Mouse (Mus musculus): ENCODE measurements around the gene Jmjd1c. TPM values are rescaled to one million over a fixed set of nuclear protein-coding genes. Genes with fewer than 3 reads are reported as not detected.

The Jmjd1c gene
- polyA plus RNA-seq, 1 experiment: 22.7 TPM

DNA sequence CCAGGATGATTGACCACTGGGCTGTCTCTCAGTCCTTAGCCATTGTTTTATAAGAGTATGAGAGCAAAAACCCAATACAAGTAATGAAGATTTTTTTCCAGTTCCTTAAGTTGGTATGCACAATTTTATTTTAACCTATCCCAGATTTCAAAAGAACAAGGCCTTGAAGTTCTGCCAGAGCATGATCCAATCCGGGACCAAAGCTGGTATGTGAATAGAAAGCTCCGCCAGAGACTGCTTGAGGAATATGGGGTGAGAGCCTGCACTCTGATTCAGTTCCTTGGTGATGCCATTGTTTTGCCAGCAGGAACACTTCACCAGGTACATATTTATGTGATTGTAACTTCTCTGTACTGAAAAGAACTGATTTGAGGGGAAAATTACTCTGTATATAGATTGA is 153.6 kb downstream of the Jmjd1c start:
- WGBS: 85% methylated on average over 2 of the region's 2 CpGs
- Histone ChIP-seq H3K4me3 (ENCODE audit: low read depth, low read length) (no peak overlapping the region), H3K27ac (ENCODE audit: insufficient read depth, low read depth, low read length) (no peak overlapping the region), H3K4me1 (ENCODE audit: control insufficient read depth, insufficient read depth, insufficient read length, low read length) (no peaks in the 10 kb centered on the region), H3K36me3 (ENCODE audit: control insufficient read depth, insufficient read depth, low read length) (peaks cover 57% of the 10 kb centered on the region), H3K27me3 (ENCODE audit: control insufficient read depth, insufficient read depth, low read length) (no peaks in the 10 kb centered on the region)
- TF ChIP-seq CTCF (IDR thresholded peaks at IDR 0.05; ENCODE audit: extremely low read depth, insufficient read length, insufficient replicate concordance, low read depth, low read length) (no peak), POLR2A (IDR thresholded peaks at IDR 0.05; ENCODE audit: low read depth, low read length) (no peak)

- TF ChIP-seq POLR2A (IDR thresholded peaks at IDR 0.05; ENCODE audit: low read depth, low read length): no peak
- TF ChIP-seq CTCF (IDR thresholded peaks at IDR 0.05; ENCODE audit: extremely low read depth, insufficient read length, insufficient replicate concordance, low read depth, low read length): no peak
- no peak overlapping the region for H3K4me3 ChIP-seq (ENCODE audit: low read depth, low read length)
- no peak overlapping the region for H3K27ac ChIP-seq (ENCODE audit: insufficient read depth, low read depth, low read length)
- no peaks in the 10 kb centered on the region for H3K27me3 ChIP-seq (ENCODE audit: control insufficient read depth, insufficient read depth, low read length)
- WGBS: 93% methylated on average over 6 of the region's 6 CpGs
- peaks cover 56% of the 10 kb centered on the region for H3K36me3 ChIP-seq (ENCODE audit: control insufficient read depth, insufficient read depth, low read length)
- H3K4me1 ChIP-seq (ENCODE audit: control insufficient read depth, insufficient read depth, insufficient read length, low read length): no peaks in the 10 kb centered on the region
Measured at GRCm38 (mm10) chr10:67250846-67251245, 154.9 kb downstream of the Jmjd1c start.

GRCm38 (mm10) chr10:67252353-67252752 is 156.4 kb downstream of the Jmjd1c start:
- TF ChIP-seq CTCF (IDR thresholded peaks at IDR 0.05; ENCODE audit: extremely low read depth, insufficient read length, insufficient replicate concordance, low read depth, low read length) (no peak), POLR2A (IDR thresholded peaks at IDR 0.05; ENCODE audit: low read depth, low read length) (no peak)
- Histone ChIP-seq H3K36me3 (ENCODE audit: control insufficient read depth, insufficient read depth, low read length) (peaks cover 48% of the 10 kb centered on the region), H3K27me3 (ENCODE audit: control insufficient read depth, insufficient read depth, low read length) (no peaks in the 10 kb centered on the region), H3K27ac (ENCODE audit: insufficient read depth, low read depth, low read length) (no peak overlapping the region), H3K4me3 (ENCODE audit: low read depth, low read length) (no peak overlapping the region), H3K4me1 (ENCODE audit: control insufficient read depth, insufficient read depth, insufficient read length, low read length) (no peaks in the 10 kb centered on the region)
- WGBS: 74% methylated on average over 5 of the region's 5 CpGs

GRCm38 (mm10) chr10:67253115-67253514 is 157.2 kb downstream of the Jmjd1c start:
- Histone ChIP-seq H3K27ac (ENCODE audit: insufficient read depth, low read depth, low read length) (no peak overlapping the region), H3K4me3 (ENCODE audit: low read depth, low read length) (no peak overlapping the region), H3K27me3 (ENCODE audit: control insufficient read depth, insufficient read depth, low read length) (no peaks in the 10 kb centered on the region), H3K4me1 (ENCODE audit: control insufficient read depth, insufficient read depth, insufficient read length, low read length) (no peaks in the 10 kb centered on the region), H3K36me3 (ENCODE audit: control insufficient read depth, insufficient read depth, low read length) (peaks cover 46% of the 10 kb centered on the region)
- TF ChIP-seq CTCF (IDR thresholded peaks at IDR 0.05; ENCODE audit: extremely low read depth, insufficient read length, insufficient replicate concordance, low read depth, low read length): no peak
- no peak for TF ChIP-seq POLR2A (IDR thresholded peaks at IDR 0.05; ENCODE audit: low read depth, low read length)
- 100% methylated on average over 1 of the region's 1 CpGs for WGBS

DNA sequence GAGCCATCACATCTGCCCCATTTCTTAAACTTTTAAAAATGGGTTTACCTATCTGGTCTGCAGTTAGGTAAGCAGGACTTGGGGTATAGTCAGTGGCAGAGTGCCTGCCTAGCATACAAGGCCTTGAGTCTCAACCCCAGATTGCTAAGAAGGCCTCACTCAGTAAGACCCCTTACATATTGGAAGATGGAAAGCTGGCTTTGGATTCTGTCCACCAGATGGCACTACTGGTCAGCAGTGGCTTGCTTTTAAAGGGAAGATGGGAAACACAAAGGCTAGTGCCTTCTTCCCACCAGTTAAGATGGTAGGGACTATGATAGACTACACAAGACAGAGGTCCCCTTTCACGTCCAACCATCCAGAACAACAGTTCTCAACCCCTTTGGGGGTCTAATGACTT is 168.9 kb downstream of the Jmjd1c start:
- WGBS: 52% methylated on average over 1 of the region's 1 CpGs
- Histone ChIP-seq H3K4me1 (ENCODE audit: control insufficient read depth, insufficient read depth, insufficient read length, low read length) (no peaks in the 10 kb centered on the region), H3K4me3 (ENCODE audit: low read depth, low read length) (no peak overlapping the region), H3K27ac (ENCODE audit: insufficient read depth, low read depth, low read length) (no peak overlapping the region), H3K36me3 (ENCODE audit: control insufficient read depth, insufficient read depth, low read length) (peaks cover 27% of the 10 kb centered on the region), H3K27me3 (ENCODE audit: control insufficient read depth, insufficient read depth, low read length) (no peaks in the 10 kb centered on the region)
- TF ChIP-seq CTCF (IDR thresholded peaks at IDR 0.05; ENCODE audit: extremely low read depth, insufficient read length, insufficient replicate concordance, low read depth, low read length) (peak; percentile 26; the same call in 1 of the 2 replicates), POLR2A (IDR thresholded peaks at IDR 0.05; ENCODE audit: low read depth, low read length) (no peak)

- Histone ChIP-seq H3K27ac (ENCODE audit: insufficient read depth, low read depth, low read length) (no peak overlapping the region), H3K36me3 (ENCODE audit: control insufficient read depth, insufficient read depth, low read length) (peaks cover 19% of the 10 kb centered on the region), H3K27me3 (ENCODE audit: control insufficient read depth, insufficient read depth, low read length) (no peaks in the 10 kb centered on the region), H3K4me3 (ENCODE audit: low read depth, low read length) (no peak overlapping the region), H3K4me1 (ENCODE audit: control insufficient read depth, insufficient read depth, insufficient read length, low read length) (no peaks in the 10 kb centered on the region)
- TF ChIP-seq CTCF (IDR thresholded peaks at IDR 0.05; ENCODE audit: extremely low read depth, insufficient read length, insufficient replicate concordance, low read depth, low read length) (no peak), POLR2A (IDR thresholded peaks at IDR 0.05; ENCODE audit: low read depth, low read length) (no peak)
Measured at GRCm38 (mm10) chr10:67275916-67276315, 180.0 kb downstream of the Jmjd1c start.

- no peak for TF ChIP-seq POLR2A (IDR thresholded peaks at IDR 0.05; ENCODE audit: low read depth, low read length)
- TF ChIP-seq CTCF (IDR thresholded peaks at IDR 0.05; ENCODE audit: extremely low read depth, insufficient read length, insufficient replicate concordance, low read depth, low read length): no peak
- Histone ChIP-seq H3K4me3 (ENCODE audit: low read depth, low read length) (no peak overlapping the region), H3K36me3 (ENCODE audit: control insufficient read depth, insufficient read depth, low read length) (no peaks in the 10 kb centered on the region), H3K4me1 (ENCODE audit: control insufficient read depth, insufficient read depth, insufficient read length, low read length) (peaks cover 10% of the 10 kb centered on the region), H3K27ac (ENCODE audit: insufficient read depth, low read depth, low read length) (no peak overlapping the region), H3K27me3 (ENCODE audit: control insufficient read depth, insufficient read depth, low read length) (no peaks in the 10 kb centered on the region)
- WGBS: 76% methylated on average over 8 of the region's 8 CpGs
Measured at GRCm38 (mm10) chr10:67281852-67282251, 185.9 kb downstream of the Jmjd1c start.

DNA sequence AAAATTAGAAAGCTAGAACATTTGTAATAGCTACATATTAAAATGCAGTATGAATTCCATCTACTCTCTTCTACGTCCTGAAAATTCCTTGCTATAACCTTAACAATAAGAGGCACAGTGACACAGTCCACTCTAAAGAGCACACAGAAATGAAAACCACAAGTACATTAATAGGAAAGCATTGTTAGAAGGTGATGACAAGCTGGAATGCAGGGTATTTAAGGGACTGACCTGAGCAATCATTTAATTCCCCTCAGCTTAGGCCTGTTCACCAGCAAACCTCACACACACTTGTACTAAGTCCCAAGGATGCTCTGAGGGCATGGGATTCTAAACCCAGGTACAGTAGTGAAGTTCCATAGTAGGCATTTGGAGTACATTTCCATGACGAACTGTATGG is 186.6 kb downstream of the Jmjd1c start:
- TF ChIP-seq CTCF (IDR thresholded peaks at IDR 0.05; ENCODE audit: extremely low read depth, insufficient read length, insufficient replicate concordance, low read depth, low read length) (no peak), POLR2A (IDR thresholded peaks at IDR 0.05; ENCODE audit: low read depth, low read length) (no peak)
- no peak overlapping the region for H3K4me3 ChIP-seq (ENCODE audit: low read depth, low read length)
- H3K27me3 ChIP-seq (ENCODE audit: control insufficient read depth, insufficient read depth, low read length): no peaks in the 10 kb centered on the region
- H3K4me1 ChIP-seq (ENCODE audit: control insufficient read depth, insufficient read depth, insufficient read length, low read length): peaks cover 10% of the 10 kb centered on the region
- 76% methylated on average over 2 of the region's 2 CpGs for WGBS
- H3K27ac ChIP-seq (ENCODE audit: insufficient read depth, low read depth, low read length): no peak overlapping the region
- H3K36me3 ChIP-seq (ENCODE audit: control insufficient read depth, insufficient read depth, low read length): no peaks in the 10 kb centered on the region

Measured in small intestine, adult 2 months (tissue).